Mouse (Mus musculus) neural tube, embryonic 11.5 days (tissue): ENCODE data around the gene Rbfox1. TPM values are rescaled to one million over a fixed set of nuclear protein-coding genes. Genes with fewer than 3 reads are reported as not detected.
A peak's percentile ranks its signal among the peaks of the same experiment; 100 is the strongest.

Experiments used
- ATAC-seq: fragments of 200-750 bp; cut with Nextera tagmentation; 2 replicates; pipeline ENCODE4 v1.8.0; 2017; ENCODE audit warnings: moderate number of reproducible peaks, mild to moderate bottlenecking, moderate TSS enrichment, moderate library complexity; ENCODE audit not compliant: insufficient read depth, low FRiP score, low TSS enrichment
- DNase-seq: peaks from one replicate; pipeline ENCODE4 v3.0.0-alpha.2; 2015; ENCODE audit warnings: low spot score
- H3K27ac ChIP-seq: fragments of 300-500 bp; sonication (generic); 2 replicates; pipeline ENCODE4 v1.5.1; 2014; ENCODE audit warnings: low read depth, mild to moderate bottlenecking, low read length
- H3K27me3 ChIP-seq: fragments of 300-500 bp; sonication (generic); 2 replicates; pipeline ENCODE4 v1.6.1; 2014; ENCODE audit warnings: mild to moderate bottlenecking, low read length, mixed read lengths; ENCODE audit not compliant: control insufficient read depth, insufficient read depth
- H3K36me3 ChIP-seq: fragments of 300-500 bp; sonication (generic); 2 replicates; pipeline ENCODE4 v1.6.1; 2014; ENCODE audit warnings: mild to moderate bottlenecking, low read length, moderate library complexity, mixed read lengths; ENCODE audit not compliant: control insufficient read depth, insufficient read depth
- H3K4me1 ChIP-seq: fragments of 300-500 bp; sonication (generic); 2 replicates; pipeline ENCODE4 v1.6.1; 2014; ENCODE audit warnings: low read length, mixed read lengths; ENCODE audit not compliant: control insufficient read depth, insufficient read depth
- H3K4me2 ChIP-seq: fragments of 300-500 bp; sonication (generic); 2 replicates; pipeline ENCODE4 v1.6.1; 2014; ENCODE audit warnings: low read depth, mild to moderate bottlenecking, moderate library complexity
- H3K4me3 ChIP-seq: fragments of 300-500 bp; sonication (generic); 2 replicates; pipeline ENCODE4 v1.5.1; 2014; ENCODE audit warnings: low read depth, low read length
- H3K9ac ChIP-seq: fragments of 300-500 bp; sonication (generic); 2 replicates; pipeline ENCODE4 v1.6.1; 2014; ENCODE audit warnings: mild to moderate bottlenecking, low read length
- H3K9me3 ChIP-seq: fragments of 300-500 bp; sonication (generic); 2 replicates; pipeline ENCODE4 v1.6.1; 2016; ENCODE audit warnings: low read length; ENCODE audit not compliant: control insufficient read depth
- WGBS: fragments of 180-500 bp; shearing (Covaris S2); extraction: QIAGEN DNeasy Blood & Tissue Kit; methylation state at CpG from one replicate; pipeline ENCODE4 v1.1.7; 2014; 5-methylcytosine and 5-hydroxymethylcytosine counted together
- polyA plus RNA-seq: library from polyadenylated mRNA; unstranded; fragments of >200 nt; fragmentation: Nextera tagmentation; extraction: Ambion mirVana; gene quantifications from 2 replicates; pipeline ENCODE4 v1.2.1, GENCODE M21; 2014

The Rbfox1 gene
- polyA plus RNA-seq, 1 experiment from 2014 or later, result 32.9 TPM

DNA sequence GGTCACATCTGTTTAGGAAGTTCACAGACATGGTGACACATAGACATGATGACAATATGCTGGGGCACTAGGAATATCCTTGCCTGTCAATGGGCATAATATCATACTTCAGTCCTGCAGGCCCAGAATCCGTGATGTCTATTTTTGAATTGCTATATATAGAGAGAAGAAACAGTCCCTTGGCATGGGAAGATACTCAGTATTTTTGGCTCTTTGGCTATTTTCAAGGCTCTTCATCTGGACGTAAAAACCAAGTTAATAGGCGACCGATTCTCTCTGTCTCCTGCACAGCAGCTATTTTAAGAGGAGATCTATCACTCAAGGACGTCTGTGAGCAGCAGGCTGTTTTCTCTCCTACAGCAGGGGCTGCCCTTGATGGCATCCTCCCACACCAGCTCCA is 415.0 kb downstream of the Rbfox1 start:
- Histone ChIP-seq H3K9ac (no peak overlapping the region), H3K4me2 (no peak overlapping the region), H3K36me3 (no peaks in the 10 kb centered on the region), H3K4me1 (no peaks in the 10 kb centered on the region), H3K9me3 (no peaks in the 10 kb centered on the region), H3K27me3 (no peaks in the 10 kb centered on the region), H3K27ac (no peak overlapping the region), H3K4me3 (no peak overlapping the region)
- no peak for DNase-seq
- no peak for ATAC-seq
- WGBS, result 81% methylated on average over 5 of the region's 5 CpGs

DNA sequence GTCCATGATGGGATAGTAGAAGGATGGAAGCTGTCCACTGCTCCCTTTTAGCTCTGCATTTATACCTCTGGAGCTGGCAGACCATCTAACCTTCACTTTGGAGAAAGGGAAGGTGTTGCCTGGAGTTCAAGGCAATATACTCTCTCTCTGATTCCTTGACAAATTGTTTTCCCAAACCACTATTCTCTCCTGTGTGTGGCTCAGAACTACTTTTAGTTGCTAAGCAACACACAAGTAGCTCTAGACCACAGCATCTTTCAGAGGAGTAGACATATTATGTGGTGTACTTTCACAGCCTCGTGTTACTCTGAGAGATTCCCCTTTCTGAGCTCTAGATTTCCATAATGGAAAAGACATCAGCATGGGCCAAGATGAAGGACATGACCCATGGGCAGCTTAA is 417.9 kb downstream of the Rbfox1 start:
- no peak overlapping the region for H3K4me2 ChIP-seq
- H3K9ac ChIP-seq, result no peak overlapping the region
- H3K27ac ChIP-seq, result no peak overlapping the region
- 73% methylated on average over 1 of the region's 1 CpGs for WGBS
- DNase-seq (no peak), ATAC-seq (no peak)
- H3K4me3 ChIP-seq, result no peak overlapping the region
- no peaks in the 10 kb centered on the region for H3K9me3 ChIP-seq
- H3K36me3 ChIP-seq, result no peaks in the 10 kb centered on the region
- no peaks in the 10 kb centered on the region for H3K4me1 ChIP-seq
- H3K27me3 ChIP-seq, result no peaks in the 10 kb centered on the region

DNA sequence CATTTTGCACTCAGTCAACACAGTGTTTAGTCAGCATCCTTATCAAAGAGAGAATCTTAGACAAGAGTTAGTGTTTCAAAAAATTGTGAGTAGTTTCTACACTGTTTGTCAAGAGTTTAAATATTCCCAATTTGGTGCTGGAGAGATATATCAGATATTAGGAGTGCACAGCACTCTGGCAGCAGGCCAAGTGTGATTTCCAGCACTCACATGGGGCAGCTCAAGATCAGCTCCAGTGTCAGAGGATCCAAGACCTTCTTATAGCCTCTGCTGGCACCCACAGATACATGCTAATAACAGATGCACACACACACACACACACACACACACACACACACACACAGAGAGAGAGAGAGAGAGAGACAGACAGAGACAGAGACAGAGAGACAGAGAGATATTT is 424.8 kb downstream of the Rbfox1 start:
- H3K27ac ChIP-seq, result no peak overlapping the region
- H3K4me1 ChIP-seq, result no peaks in the 10 kb centered on the region
- H3K27me3 ChIP-seq, result no peaks in the 10 kb centered on the region
- H3K4me2 ChIP-seq, result no peak overlapping the region
- H3K9ac ChIP-seq, result no peak overlapping the region
- ATAC-seq (no peak), DNase-seq (no peak)
- H3K9me3 ChIP-seq, result no peaks in the 10 kb centered on the region
- H3K36me3 ChIP-seq, result no peaks in the 10 kb centered on the region
- no peak overlapping the region for H3K4me3 ChIP-seq

DNA sequence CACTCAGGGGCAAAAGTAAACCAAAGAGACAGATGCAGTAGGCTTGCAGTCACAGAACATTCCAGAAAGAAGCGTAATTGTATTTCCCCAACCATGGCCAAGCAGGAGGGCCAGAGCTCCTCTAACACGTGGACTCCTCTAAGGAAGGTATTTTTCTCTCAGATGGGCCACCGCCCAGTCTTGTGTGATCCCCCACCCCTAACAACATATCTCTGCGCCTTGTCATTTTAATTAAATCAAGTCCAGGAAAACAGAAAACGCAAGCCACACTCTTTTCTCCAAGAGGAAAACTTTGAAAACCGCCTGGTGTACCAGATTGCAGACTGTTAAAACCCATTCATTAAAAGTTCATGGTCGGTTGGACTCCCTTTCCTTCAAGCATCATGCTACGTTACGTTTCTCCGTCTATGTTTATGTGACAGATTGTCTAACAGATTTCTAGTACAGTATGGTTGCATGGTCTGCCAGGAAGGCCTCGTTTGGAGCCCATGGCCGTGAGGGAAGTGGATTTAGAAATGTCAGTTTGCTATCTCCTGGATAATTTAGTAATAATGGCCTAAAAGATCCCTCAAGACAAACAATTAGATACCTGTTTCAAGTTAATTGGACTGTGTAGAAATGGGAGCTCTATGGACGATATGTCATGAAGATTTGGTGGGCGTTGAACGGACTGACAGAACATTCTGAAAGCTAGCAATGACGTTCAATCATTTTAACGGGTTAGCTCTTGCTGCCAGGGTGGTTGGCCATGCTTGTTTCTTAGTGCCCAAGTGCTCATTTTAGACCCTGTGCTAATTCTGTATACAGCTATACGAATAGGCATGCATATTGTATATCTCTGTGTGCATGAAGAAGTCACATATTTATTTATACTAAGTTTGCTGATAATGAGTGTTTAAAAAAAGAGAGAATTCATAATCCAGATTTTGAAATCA is 425.9 kb downstream of the Rbfox1 start:
- Histone ChIP-seq H3K4me1 (no peaks in the 10 kb centered on the region), H3K4me3 (no peak overlapping the region), H3K9ac (no peak overlapping the region), H3K27ac (no peak overlapping the region), H3K27me3 (no peaks in the 10 kb centered on the region), H3K9me3 (no peaks in the 10 kb centered on the region), H3K36me3 (no peaks in the 10 kb centered on the region), H3K4me2 (no peak overlapping the region)
- 89% methylated on average over 18 of the region's 18 CpGs for WGBS
- no peak for DNase-seq
- ATAC-seq, result no peak

DNA sequence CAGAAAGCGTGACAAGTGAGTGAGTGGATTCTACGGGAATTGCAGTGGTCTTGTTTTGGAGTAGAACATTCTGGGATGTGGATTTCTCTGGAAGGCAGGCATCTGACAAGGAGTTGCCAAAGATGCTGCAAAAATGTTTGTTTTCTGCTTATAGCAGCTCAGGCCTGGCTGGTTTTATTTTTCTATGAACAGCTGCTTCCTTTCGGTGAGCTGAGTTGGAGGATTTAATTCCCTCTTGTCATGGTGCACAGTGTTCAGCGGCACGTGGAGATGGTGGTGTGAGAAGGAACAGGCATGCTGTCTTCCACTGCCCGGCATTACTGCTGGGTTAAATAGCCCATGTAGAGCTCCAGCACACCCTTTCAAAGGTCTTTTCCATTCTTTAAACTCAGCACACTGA is 428.5 kb downstream of the Rbfox1 start:
- Histone ChIP-seq H3K4me2 (no peak overlapping the region), H3K27ac (no peak overlapping the region), H3K9me3 (no peaks in the 10 kb centered on the region), H3K27me3 (no peaks in the 10 kb centered on the region), H3K4me3 (no peak overlapping the region), H3K4me1 (no peaks in the 10 kb centered on the region), H3K9ac (no peak overlapping the region), H3K36me3 (no peaks in the 10 kb centered on the region)
- ATAC-seq (no peak), DNase-seq (no peak)
- WGBS, result 88% methylated on average over 6 of the region's 6 CpGs

DNA sequence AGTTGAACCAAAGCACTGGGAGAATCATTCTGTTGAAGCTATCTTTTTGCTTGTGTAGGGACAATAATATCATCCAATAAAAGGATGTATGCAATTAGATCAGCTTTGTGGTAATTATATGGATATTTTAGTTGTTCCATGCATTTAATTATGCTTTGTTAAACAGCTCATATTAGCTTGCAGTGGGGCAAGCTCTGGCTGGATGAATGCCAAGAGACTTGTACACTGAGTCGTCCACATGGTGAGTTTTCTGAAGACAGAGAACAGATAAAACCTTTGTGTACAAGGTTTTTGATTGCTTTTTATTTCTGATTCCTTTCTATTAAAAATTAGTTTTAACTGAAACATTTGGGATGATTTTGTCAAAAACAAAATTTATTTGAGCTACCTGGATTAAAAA is 439.7 kb downstream of the Rbfox1 start:
- Histone ChIP-seq H3K27ac (no peak overlapping the region), H3K9ac (no peak overlapping the region), H3K4me3 (no peak overlapping the region), H3K4me1 (no peaks in the 10 kb centered on the region), H3K9me3 (no peaks in the 10 kb centered on the region), H3K36me3 (no peaks in the 10 kb centered on the region), H3K27me3 (no peaks in the 10 kb centered on the region), H3K4me2 (no peak overlapping the region)
- WGBS, result 47% methylated on average over 1 of the region's 1 CpGs
- ATAC-seq (no peak), DNase-seq (no peak)

DNA sequence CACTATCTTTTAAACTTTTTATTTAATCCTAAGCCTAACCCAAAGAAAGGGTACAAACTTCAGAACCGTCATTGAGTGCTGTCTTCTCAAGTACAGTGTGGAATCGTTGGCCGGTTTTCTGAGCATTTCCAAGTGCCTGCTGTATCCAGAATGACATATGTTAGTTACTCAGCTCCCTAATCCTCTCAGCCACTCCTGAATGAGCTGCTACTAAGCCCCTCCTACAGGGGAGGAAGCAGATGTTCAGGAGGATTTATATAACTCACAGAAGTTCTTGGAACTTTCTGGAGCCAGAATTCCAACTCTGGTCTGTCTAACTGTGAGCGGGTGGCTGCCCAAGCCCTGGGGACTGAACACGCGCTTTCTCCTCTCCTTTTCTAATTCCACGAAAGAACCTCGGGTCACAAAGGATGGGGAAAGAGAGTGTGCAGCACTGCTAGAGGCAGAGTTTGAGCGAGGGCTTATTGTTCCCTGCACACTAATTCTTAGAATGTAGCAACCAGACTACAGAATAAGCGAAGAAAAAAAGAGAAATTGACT is 446.3 kb downstream of the Rbfox1 start:
- no peaks in the 10 kb centered on the region for H3K4me1 ChIP-seq
- H3K9me3 ChIP-seq, result no peaks in the 10 kb centered on the region
- H3K36me3 ChIP-seq, result no peaks in the 10 kb centered on the region
- no peak overlapping the region for H3K9ac ChIP-seq
- 75% methylated on average over 10 of the region's 10 CpGs for WGBS
- ATAC-seq (no peak), DNase-seq (no peak)
- H3K27ac ChIP-seq, result no peak overlapping the region
- no peak overlapping the region for H3K4me2 ChIP-seq
- H3K27me3 ChIP-seq, result no peaks in the 10 kb centered on the region
- no peak overlapping the region for H3K4me3 ChIP-seq

DNA sequence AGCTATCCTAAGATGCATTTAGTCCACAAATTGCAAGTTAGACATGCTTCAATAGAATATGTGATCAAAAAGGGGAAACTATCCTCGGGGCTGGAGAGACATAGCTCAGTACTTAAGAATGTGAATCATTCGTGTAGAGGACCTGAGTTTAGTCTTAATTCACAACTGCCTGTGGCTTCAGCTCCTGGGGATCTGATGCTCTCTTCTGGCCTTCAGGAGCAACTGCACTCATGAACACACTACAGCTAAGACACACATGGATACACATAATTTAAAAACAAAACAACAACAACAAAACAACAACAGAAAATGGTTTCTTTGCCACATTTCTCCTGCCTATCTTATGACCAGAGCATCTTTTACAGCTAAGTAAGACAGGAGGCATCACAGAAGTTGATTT is 448.1 kb downstream of the Rbfox1 start:
- DNase-seq (no peak), ATAC-seq (no peak)
- WGBS, result 73% methylated on average over 2 of the region's 2 CpGs
- H3K9ac ChIP-seq, result no peak overlapping the region
- no peak overlapping the region for H3K4me2 ChIP-seq
- H3K36me3 ChIP-seq, result no peaks in the 10 kb centered on the region
- H3K27ac ChIP-seq, result no peak overlapping the region
- no peaks in the 10 kb centered on the region for H3K9me3 ChIP-seq
- H3K4me3 ChIP-seq, result no peak overlapping the region
- no peaks in the 10 kb centered on the region for H3K27me3 ChIP-seq
- no peaks in the 10 kb centered on the region for H3K4me1 ChIP-seq

DNA sequence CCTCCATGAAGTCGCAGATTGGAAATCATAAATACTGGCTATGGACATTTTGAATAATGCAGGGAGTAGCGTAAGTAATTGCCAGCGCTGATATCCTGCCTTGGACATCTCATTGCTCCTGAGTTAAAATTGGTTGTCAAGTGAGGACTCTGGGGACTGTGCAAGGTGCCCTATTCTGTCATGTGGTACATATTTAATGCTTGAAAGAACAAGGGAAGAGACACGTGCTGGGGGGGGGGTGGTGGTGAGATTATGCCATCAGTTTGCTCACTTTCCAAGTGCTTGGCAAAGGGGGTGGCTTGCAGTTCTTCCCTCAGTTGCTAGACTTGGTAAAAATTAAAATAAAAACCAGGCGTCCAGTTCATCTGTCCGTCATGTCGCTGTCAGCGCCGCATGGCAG is 462.9 kb downstream of the Rbfox1 start:
- no peak for DNase-seq
- no peaks in the 10 kb centered on the region for H3K9me3 ChIP-seq
- H3K27ac ChIP-seq, result no peak overlapping the region
- peaks cover 24% of the 10 kb centered on the region for H3K27me3 ChIP-seq
- H3K4me3 ChIP-seq, result no peak overlapping the region; the same call in 1 of the 2 replicates
- H3K4me1 ChIP-seq, result no peaks in the 10 kb centered on the region; the same call in 1 of the 2 replicates
- H3K9ac ChIP-seq, result peak overlapping the region; percentile 50; the same call in 1 of the 2 replicates
- H3K36me3 ChIP-seq, result no peaks in the 10 kb centered on the region
- peak overlapping the region; percentile 71 for H3K4me2 ChIP-seq
- peak; percentile 32; the same call in 1 of the 2 replicates for ATAC-seq
- 27% methylated on average over 9 of the region's 9 CpGs for WGBS
